Mouse (Mus musculus) c-Kit-positive CD71-positive TER-119-negative erythroid progenitor cells, embryonic 14.5 days (primary cell): ENCODE measurements around the gene Morc3.

ENCODE experiments used
- DNase-seq: peaks from one replicate; pipeline ENCODE4 v3.0.0-alpha.2; 2013; ENCODE audit warnings: low read depth

Gene Morc3

GRCm38 (mm10) chr16:93831627-93832395 is at the start of gene Morc3:
Morc3 (plus strand) TSS chr16:93832121.
- peak; percentile 99 for DNase-seq

- no peak for DNase-seq
Measured at GRCm38 (mm10) chr16:93784175-93784574, 47.7 kb upstream of the Morc3 start.

DNA sequence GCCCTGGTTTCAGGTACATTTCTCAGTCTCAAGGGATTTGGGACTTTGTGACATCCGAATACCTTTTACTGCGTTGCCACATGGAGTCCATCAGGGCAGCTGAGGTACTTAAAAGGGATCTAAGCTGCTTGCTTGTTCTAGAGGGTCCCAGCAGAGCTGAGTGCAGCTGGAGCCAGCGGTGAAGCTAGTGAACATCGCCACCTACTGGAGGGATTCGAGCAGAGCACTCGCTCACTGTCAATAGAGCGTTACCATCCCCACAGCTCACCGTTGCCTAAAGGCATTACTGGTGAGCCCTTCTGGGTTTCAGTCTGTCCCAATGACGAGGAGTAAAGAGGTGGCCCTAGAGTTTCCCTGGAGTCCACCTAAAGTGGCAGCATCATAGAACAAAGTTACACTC is 46.1 kb upstream of the Morc3 start:
- DNase-seq: peak; percentile 58

GRCm38 (mm10) chr16:93788388-93788787 is 43.5 kb upstream of the Morc3 start:
- no peak for DNase-seq

- no peak for DNase-seq
Measured at GRCm38 (mm10) chr16:93788881-93789280, 43.0 kb upstream of the Morc3 start.

GRCm38 (mm10) chr16:93789971-93790755 is 41.8 kb upstream of the Morc3 start:
- DNase-seq: no peak

GRCm38 (mm10) chr16:93792981-93793630 is 38.8 kb upstream of the Morc3 start:
- no peak for DNase-seq

- DNase-seq: no peak
Measured at GRCm38 (mm10) chr16:93794845-93795244, 37.1 kb upstream of the Morc3 start.

DNA sequence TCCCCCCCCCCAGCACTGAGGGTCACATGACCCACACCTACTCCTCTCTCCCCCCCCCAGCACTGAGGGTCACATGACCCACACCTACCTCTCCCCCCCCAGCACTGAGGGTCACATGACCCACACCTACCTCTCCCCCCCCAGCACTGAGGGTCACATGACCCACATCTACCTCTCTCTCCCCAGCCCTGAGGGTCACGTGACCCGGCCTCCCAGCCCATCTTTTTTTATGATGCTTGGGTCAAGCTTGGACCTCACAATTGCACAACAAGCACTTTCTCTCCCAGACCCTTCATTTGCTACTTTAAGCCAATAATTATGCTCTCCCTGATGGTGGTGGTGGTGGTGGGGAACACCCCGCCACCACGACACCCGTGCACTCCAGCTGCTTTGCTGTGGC is 36.5 kb upstream of the Morc3 start:
- DNase-seq: no peak

DNA sequence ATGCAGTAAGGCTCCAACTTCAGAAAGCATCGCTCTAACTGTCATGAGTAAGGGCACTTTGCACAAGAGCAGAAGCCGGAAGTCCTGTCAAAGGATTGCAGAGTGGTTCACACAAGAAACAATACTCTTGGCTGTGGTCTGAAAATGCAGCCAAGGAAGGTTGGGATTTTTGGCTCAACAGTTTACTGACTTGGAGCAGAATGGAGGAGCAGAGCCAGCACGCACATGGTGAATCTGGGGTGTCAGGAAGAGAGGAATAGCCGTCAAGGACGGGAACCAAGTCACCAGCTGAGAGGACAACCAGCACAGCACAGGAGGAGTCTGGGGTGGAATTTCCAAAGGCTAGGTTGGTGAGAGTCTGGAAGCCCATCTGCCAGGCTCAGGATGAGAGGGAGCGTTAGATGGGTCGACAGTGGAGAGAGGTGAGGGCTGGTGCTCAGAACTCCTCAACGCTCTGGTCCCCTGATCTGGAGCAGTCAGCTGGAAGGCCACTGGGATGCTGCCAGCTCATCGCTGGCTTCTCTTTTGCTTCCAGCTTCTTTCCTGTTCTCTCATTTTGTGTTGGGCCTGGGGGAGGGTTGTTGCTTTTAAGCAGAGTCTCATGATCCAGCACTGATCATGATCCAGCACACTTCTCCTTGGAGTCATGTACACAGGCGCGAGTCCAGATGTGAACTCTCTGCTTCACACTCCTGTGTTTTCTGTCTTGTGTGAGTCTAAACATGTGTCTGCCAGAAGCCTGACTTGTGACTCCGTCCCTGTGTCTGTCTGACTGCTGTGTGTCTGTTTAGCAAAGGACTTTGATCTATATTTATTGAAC is 34.7 kb upstream of the Morc3 start:
- DNase-seq: no peak

- DNase-seq: no peak
Measured at GRCm38 (mm10) chr16:93797841-93798492, 34.0 kb upstream of the Morc3 start.

GRCm38 (mm10) chr16:93798623-93799022 is 33.3 kb upstream of the Morc3 start:
- DNase-seq: no peak

DNA sequence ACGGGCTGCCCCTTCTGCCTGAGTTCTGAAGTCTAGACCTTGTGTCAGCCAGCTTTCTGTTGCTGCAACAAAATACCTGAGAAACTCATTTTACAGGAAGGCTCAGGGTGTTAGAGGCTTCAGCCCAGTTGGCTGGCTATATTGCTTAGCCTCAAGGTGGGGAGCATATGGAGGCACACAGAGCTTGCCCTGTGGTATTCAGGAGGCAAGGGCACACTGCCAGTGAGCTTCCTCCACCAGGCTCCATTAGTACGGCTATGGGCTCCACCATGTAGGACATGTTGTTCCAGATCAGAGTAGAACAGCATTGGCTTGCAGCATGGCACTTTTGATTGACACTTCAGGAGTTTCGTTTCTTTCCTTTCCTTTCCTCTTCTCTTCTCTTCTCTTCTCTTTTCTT is 32.9 kb upstream of the Morc3 start:
- DNase-seq: no peak

DNA sequence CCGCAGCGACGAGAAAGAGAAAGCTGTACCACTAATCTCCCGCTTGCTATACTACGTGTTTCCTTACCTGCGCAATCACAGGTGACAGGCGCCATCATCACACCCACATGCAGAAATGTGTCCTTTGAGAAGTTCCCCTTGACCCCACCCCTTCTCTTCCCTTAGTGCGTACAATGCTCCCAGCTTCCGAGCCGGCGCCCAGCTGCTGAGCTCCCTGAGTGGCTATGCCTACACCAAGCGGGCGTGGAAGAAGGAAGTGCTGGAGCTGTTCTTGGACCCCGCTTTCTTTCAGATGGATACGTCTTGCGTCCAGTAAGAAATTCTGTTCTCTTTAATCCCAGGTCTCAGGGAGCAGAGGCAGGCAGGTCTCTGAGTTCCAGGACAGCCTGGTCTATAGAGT is 32.0 kb upstream of the Morc3 start:
- no peak for DNase-seq

DNA sequence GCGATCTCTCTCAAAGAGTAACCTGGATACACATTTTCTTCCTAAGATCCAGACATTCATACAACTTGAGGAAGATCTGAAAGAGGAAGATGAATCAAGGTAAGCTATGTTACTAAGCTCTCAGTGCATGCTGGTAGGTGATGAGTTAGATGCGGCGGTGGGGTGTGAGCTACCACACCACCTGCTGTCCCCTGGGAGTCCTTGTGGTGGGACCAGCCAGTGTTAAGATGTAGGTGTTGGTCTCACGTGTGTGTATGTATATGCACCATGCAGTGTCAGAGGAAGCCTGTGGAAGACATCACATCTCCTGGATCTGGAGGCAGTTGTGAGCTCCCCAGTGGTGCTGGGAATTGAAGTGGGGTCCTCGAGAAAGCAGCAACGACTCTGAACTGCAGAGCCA is 24.8 kb upstream of the Morc3 start:
- DNase-seq: no peak

- DNase-seq: no peak
Measured at GRCm38 (mm10) chr16:93807961-93808554, 23.9 kb upstream of the Morc3 start.

- DNase-seq: peak; percentile 70
Measured at GRCm38 (mm10) chr16:93815856-93816736, 15.8 kb upstream of the Morc3 start.

DNA sequence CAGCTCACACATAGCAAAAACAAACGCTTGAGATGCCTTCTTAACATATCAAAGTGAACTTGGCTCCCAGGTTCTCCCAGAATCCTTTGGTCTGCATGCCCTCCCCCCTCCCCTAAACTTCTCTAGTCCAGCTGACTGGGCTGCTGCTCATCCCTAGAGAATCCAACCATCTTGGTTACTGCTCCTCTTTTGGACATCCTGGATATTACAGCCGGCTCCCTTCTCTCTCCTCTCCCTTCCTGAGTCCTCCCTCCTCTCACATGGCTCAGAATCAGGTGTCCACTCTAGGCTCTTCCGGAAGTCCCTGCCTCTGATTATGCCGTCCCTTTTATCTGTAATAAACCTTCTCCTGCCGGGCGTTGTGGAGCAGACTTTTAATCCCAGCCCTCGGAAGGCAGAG is 15.1 kb upstream of the Morc3 start:
- DNase-seq: no peak

DNA sequence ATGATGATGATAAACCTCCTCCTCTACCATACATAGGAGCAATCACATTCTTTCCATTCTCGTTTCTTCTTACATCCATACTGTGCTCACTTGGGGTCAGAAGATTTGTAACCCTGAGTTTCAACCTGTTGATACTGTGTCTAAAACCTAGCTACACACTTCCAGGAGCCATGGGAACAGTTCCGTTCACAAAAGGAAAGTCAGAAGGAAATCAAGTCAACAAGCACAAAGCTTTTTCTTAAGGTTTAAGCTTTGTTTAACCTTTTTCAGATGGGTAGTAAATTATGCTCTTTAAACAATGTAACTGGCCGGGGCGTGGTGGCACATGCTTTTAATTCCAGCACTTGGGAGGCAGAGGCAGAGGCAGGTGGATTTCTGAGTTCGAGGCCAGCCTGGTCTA is 14.6 kb upstream of the Morc3 start:
- no peak for DNase-seq

DNA sequence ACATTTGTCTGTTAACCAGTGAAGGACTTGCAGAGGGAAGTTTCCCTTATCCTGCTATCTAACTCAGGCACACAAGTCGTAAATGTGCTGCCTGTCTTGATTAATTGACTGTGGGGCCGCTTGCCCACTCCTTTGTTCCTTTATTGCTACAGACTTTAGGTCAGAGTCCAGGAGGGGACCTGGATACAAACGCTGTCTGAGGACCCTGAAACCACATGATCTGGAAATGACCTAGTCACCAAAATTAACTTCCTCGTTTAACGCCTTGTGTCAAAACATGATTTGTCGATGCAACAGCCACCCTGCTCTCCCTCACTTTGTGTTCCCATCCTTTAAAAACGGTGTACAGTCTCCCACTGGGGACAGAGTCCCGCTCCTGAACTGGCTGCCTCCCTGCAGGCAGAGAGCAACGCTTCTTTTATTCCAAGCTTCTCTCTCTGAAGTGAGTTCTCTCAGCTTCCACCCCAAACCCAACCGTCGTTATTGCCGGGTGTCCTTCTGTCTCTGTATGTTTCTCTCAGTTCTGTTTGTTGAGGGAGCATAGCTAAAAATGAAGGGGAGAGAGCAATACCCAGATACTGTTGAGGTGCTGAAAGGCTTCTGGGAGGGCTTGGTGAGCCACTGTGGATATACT is 13.1 kb upstream of the Morc3 start:
- peak; percentile 51 for DNase-seq
